Mouse (Mus musculus) liver, embryonic 14.5 days (tissue): Measurements from ENCODE around the gene Pcyox1.

Experiments used
- CTCF ChIP-seq: IDR thresholded peaks from 2 replicates; pipeline ENCODE4 v1.5.1; 2016; ENCODE audit warnings: antibody characterized with exemption, low read depth, control low read depth
- EP300 ChIP-seq: IDR thresholded peaks from 2 replicates; pipeline ENCODE4 v1.6.1; 2016; ENCODE audit warnings: antibody characterized with exemption, low read depth

GRCm38 (mm10) chr6:86383370-86383769 is 13.6 kb downstream of the Pcyox1 start:
- no peak for TF ChIP-seq CTCF
- TF ChIP-seq EP300: no peak
